31 mouse cellular contexts compared by ENCODE assay signal in the genomic region with DNA sequence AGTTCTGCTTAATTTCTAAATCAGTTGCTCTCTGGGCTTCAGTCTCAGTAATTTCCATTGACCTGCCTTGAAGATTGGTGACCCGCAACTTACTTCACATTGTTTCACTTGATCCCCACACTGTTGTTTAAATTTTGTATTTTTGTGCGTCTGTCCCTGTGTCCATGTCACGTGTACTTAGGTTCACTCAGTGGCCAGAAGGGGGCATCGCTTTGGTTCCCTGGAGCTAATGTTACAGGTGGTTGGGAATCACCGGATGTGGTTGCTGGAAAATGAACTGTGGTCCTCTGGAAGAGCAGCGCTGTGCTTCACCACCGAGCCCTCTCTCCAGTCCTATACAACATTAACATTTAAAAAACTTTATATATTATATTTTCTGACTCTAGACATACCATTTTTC.
A peak's percentile ranks its signal among the peaks of the same experiment; 100 is the strongest.
DNase-seq lines count a peak whose midpoint lies in the region; ATAC-seq lines count a peak whose summit lies in the region.
"Had no signal": no experiment of that assay in that cellular context is flagged by ENCODE, and none has a peak within 500 bp of the region (broad histone marks: within the 10 kb centered on the region; RNA-seq: fewer than 3 reads in every experiment).

No protein-coding gene starts in this region.

- H3K4me2 ChIP-seq in midbrain, embryonic 11.5 days, result no peak overlapping the region
- no peak overlapping the region for H3K4me2 ChIP-seq in midbrain, embryonic 14.5 days (ENCODE audit: low read length)
- H3K4me2 ChIP-seq: embryonic facial prominence, embryonic 12.5 days; heart, embryonic 15.5 days; hindbrain, embryonic 12.5 days; limb, embryonic 13.5 days; liver, embryonic 15.5 days; lung, embryonic 14.5 days had no signal

- no peak overlapping the region for H3K4me3 ChIP-seq in midbrain, embryonic 11.5 days (ENCODE audit: low read depth, low read length)
- H3K4me3 ChIP-seq in midbrain, embryonic 14.5 days (replicated peaks; ENCODE audit: low read depth, low read length), result no peak overlapping the region
- H3K4me3 ChIP-seq: embryonic facial prominence, embryonic 12.5 days; heart, embryonic 10.5 days; heart, embryonic 15.5 days; hindbrain, embryonic 12.5 days; limb, embryonic 13.5 days; liver, embryonic 15.5 days had no signal

- no peak overlapping the region for H3K9ac ChIP-seq in midbrain, embryonic 11.5 days (ENCODE audit: low read length)
- H3K9ac ChIP-seq in midbrain, embryonic 14.5 days (replicated peaks; ENCODE audit: low read length), result no peak overlapping the region
- H3K9ac ChIP-seq: embryonic facial prominence, embryonic 12.5 days; heart, embryonic 15.5 days; hindbrain, embryonic 12.5 days; limb, embryonic 13.5 days; liver, embryonic 15.5 days; lung, embryonic 14.5 days had no signal

- H3K9me3 ChIP-seq in midbrain, embryonic 11.5 days (ENCODE audit: control insufficient read depth, low read length), result no peaks in the 10 kb centered on the region
- H3K9me3 ChIP-seq in midbrain, embryonic 14.5 days (ENCODE audit: control insufficient read depth, low read length), result no peaks in the 10 kb centered on the region
- H3K9me3 ChIP-seq: embryonic facial prominence, embryonic 12.5 days; heart, embryonic 10.5 days; heart, embryonic 15.5 days; hindbrain, embryonic 12.5 days; limb, embryonic 13.5 days; liver, embryonic 15.5 days had no signal

- H3K4me1 ChIP-seq in midbrain, embryonic 11.5 days (ENCODE audit: control insufficient read depth, insufficient read depth, low read length), result no peaks in the 10 kb centered on the region
- no peaks in the 10 kb centered on the region for H3K4me1 ChIP-seq in midbrain, embryonic 14.5 days (ENCODE audit: control insufficient read depth, insufficient read depth, low read length)
- H3K4me1 ChIP-seq: embryonic facial prominence, embryonic 12.5 days; heart, embryonic 10.5 days; heart, embryonic 15.5 days; hindbrain, embryonic 12.5 days; limb, embryonic 13.5 days; liver, embryonic 15.5 days had no signal

- 91% methylated on average over 7 of the region's 7 CpGs for WGBS in midbrain, embryonic 11.5 days
- WGBS in midbrain, embryonic 14.5 days, result 94% methylated on average over 7 of the region's 7 CpGs

- H3K27ac ChIP-seq in midbrain, embryonic 11.5 days (ENCODE audit: low read depth, low read length), result no peak overlapping the region
- no peak overlapping the region for H3K27ac ChIP-seq in midbrain, embryonic 14.5 days (replicated peaks; ENCODE audit: low read depth, low read length)
- H3K27ac ChIP-seq: embryonic facial prominence, embryonic 12.5 days; heart, embryonic 10.5 days; heart, embryonic 15.5 days; hindbrain, embryonic 12.5 days; hindbrain, postnatal 0 days; limb, embryonic 13.5 days; liver, embryonic 15.5 days had no signal

- ATAC-seq in midbrain, embryonic 11.5 days (ENCODE audit: low FRiP score), result no peak
- no peak for ATAC-seq in midbrain, embryonic 14.5 days (ENCODE audit: low FRiP score, low TSS enrichment)
- ATAC-seq: forebrain, embryonic 14.5 days; hindbrain, postnatal 0 days; midbrain, embryonic 16.5 days; Patski had no signal

- no peaks in the 10 kb centered on the region for H3K36me3 ChIP-seq in midbrain, embryonic 11.5 days (ENCODE audit: control insufficient read depth, insufficient read depth, low read length)
- H3K36me3 ChIP-seq in midbrain, embryonic 14.5 days (ENCODE audit: control insufficient read depth, insufficient read depth, low read length), result no peaks in the 10 kb centered on the region
- H3K36me3 ChIP-seq: embryonic facial prominence, embryonic 12.5 days; G1E; heart, embryonic 10.5 days; heart, embryonic 15.5 days; hindbrain, embryonic 12.5 days; limb, embryonic 13.5 days; liver, embryonic 15.5 days had no signal

- peak; percentile 6 for DNase-seq in kidney, postnatal 10 days
- no peak for DNase-seq in kidney, adult 9 months
- DNase-seq in midbrain, embryonic 11.5 days (ENCODE audit: low spot score, missing footprints), result peak; percentile 37
- DNase-seq in midbrain, embryonic 14.5 days, result no peak
- peak; percentile 62 for DNase-seq in R1 (ENCODE audit: low read depth, low spot score)
- DNase-seq in right cerebral cortex, postnatal 4 days, result no peak
- no peak for DNase-seq in right cerebral cortex, postnatal 36 days (ENCODE audit: low spot score in 2 of 2)
- DNase-seq: adrenal gland, postnatal 25 days; cerebellum, adult 11-12 months; cerebellum, adult 9-11 months; embryo, embryonic 11 days; gastrocnemius, postnatal 25 days; heart, adult 11 months; heart, postnatal 36 days; kidney, adult 11 months; kidney, postnatal 25 days; lung, embryonic 14.5 days; lung, postnatal 14 days; right cerebral cortex, postnatal 25 days; thymus, postnatal 25 days had no signal

- no peaks in the 10 kb centered on the region for H3K27me3 ChIP-seq in midbrain, embryonic 11.5 days (ENCODE audit: control insufficient read depth, insufficient read depth, low read length)
- no peaks in the 10 kb centered on the region for H3K27me3 ChIP-seq in midbrain, embryonic 14.5 days (ENCODE audit: control insufficient read depth, insufficient read depth, low read length)
- H3K27me3 ChIP-seq: embryonic facial prominence, embryonic 12.5 days; heart, embryonic 15.5 days; hindbrain, embryonic 12.5 days; limb, embryonic 13.5 days; liver, embryonic 15.5 days; Patski had no signal

Comparison
In these comparisons a context has a peak if more than half of its experiments do, and no peak if none do; other contexts are left out.
1. DNase-seq: peak in kidney, postnatal 10 days (single experiment), midbrain, embryonic 11.5 days (single experiment) and R1 (single experiment); none in kidney, adult 9 months (single experiment), midbrain, embryonic 14.5 days (single experiment), right cerebral cortex, postnatal 4 days (single experiment) and right cerebral cortex, postnatal 36 days (0 of 2).